Mouse (Mus musculus): ENCODE measurements around the gene Mcfd2. TPM values are rescaled to one million over a fixed set of nuclear protein-coding genes. Genes with fewer than 3 reads are reported as not detected.
A peak's percentile ranks its signal among the peaks of the same experiment; 100 is the strongest.

Gene Mcfd2
- polyA plus RNA-seq, 1 experiment from 2014 or later, result 50.2 TPM

DNA sequence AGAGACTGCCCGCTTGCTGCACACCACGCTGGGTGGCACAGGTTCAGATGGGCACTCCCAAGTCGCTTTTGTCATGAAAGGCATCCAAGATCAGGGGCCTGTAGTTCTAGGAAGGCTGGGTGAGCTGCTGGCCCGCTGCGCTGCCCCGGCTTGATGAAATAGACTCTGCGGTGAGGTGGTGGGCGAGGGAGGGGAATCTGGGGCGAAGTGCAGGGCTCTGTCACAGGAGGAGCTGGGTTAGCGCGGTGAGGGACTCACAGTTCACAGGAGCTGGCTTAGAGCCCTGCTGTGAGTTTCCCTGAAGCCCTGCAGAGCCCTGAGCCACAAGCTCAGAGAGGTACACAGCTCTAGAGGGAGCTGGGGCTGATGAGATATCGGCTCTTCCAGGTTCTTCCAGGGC is 22.4 kb upstream of the Mcfd2 start:
- Histone ChIP-seq H3K9ac (peak overlapping the region; percentile 17; the same call in 1 of the 2 replicates), H3K4me1 (replicated peaks) (peaks cover 49% of the 10 kb centered on the region), H3K36me3 (peaks cover 31% of the 10 kb centered on the region), H3K9me3 (replicated peaks) (no peaks in the 10 kb centered on the region), H3K27ac (no peak overlapping the region), H3K4me2 (no peak overlapping the region), H3K27me3 (no peaks in the 10 kb centered on the region), H3K4me3 (replicated peaks) (no peak overlapping the region)
- DNase-seq, result no peak
- 63% methylated on average over 12 of the region's 12 CpGs for WGBS (ENCODE audit: insufficient replicate concordance)
- ATAC-seq (ENCODE audit: low read depth), result no peak

- no peak overlapping the region for H3K9ac ChIP-seq
- H3K27me3 ChIP-seq, result no peaks in the 10 kb centered on the region
- H3K36me3 ChIP-seq, result peaks cover 23% of the 10 kb centered on the region; the same call in 1 of the 2 replicates
- no peak overlapping the region for H3K4me2 ChIP-seq
- ATAC-seq (ENCODE audit: low read depth) (no peak), DNase-seq (no peak)
- no peaks in the 10 kb centered on the region for H3K9me3 ChIP-seq (replicated peaks)
- H3K27ac ChIP-seq, result no peak overlapping the region
- no peak overlapping the region for H3K4me3 ChIP-seq (replicated peaks)
- 71% methylated on average over 8 of the region's 8 CpGs for WGBS (ENCODE audit: insufficient replicate concordance)
- H3K4me1 ChIP-seq (replicated peaks), result peaks cover 52% of the 10 kb centered on the region
Measured at GRCm38 (mm10) chr17:87287197-87287777, 21.6 kb upstream of the Mcfd2 start.

DNA sequence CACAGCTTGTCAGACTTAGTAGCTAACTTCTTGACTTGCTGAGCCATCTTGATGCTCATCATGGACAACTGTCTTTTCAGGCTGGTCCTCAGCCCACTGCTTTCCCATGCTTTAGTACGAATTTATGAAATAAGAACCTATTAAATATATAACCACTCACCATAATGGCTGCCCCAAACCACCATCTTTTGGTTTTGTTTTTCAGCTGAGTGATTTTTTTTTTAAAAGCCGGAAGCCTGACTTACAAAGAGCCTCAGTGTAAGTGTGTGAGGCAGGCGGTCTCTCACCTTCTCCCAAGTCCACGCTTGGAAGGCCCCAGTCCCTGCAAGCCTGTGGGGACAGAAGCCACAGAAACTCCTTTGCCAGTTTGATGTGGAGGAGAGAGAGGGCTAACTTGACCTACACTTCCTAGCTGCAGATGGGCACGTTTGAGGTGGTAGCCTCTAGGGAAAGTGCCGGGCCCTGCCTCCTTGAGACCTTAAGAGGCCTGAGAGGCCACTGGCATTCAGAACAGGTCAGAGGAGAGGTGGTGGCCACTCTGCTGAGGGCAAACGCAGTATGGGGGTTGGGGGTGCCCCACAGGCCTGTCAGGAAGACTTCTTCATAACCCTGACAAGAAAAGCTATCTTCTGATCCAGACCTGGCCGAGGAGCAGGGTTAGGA is 20.9 kb upstream of the Mcfd2 start:
- Histone ChIP-seq H3K36me3 (peaks cover 17% of the 10 kb centered on the region; the same call in 1 of the 2 replicates), H3K9ac (no peak overlapping the region), H3K4me3 (replicated peaks) (no peak overlapping the region), H3K9me3 (replicated peaks) (no peaks in the 10 kb centered on the region), H3K27me3 (no peaks in the 10 kb centered on the region), H3K4me1 (replicated peaks) (peaks cover 54% of the 10 kb centered on the region), H3K27ac (no peak overlapping the region), H3K4me2 (no peak overlapping the region)
- DNase-seq (no peak), ATAC-seq (ENCODE audit: low read depth) (no peak)
- WGBS (ENCODE audit: insufficient replicate concordance), result 70% methylated on average over 8 of the region's 8 CpGs

- H3K9ac ChIP-seq, result no peak overlapping the region
- WGBS (ENCODE audit: insufficient replicate concordance), result 75% methylated on average over 23 of the region's 23 CpGs
- no peaks in the 10 kb centered on the region for H3K27me3 ChIP-seq
- H3K9me3 ChIP-seq (replicated peaks), result no peaks in the 10 kb centered on the region
- DNase-seq (no peak), ATAC-seq (ENCODE audit: low read depth) (no peak)
- peaks cover 54% of the 10 kb centered on the region for H3K4me1 ChIP-seq (replicated peaks)
- no peak overlapping the region for H3K4me3 ChIP-seq (replicated peaks)
- no peak overlapping the region for H3K27ac ChIP-seq
- no peak overlapping the region for H3K4me2 ChIP-seq
- peaks cover 10% of the 10 kb centered on the region; the same call in 1 of the 2 replicates for H3K36me3 ChIP-seq
Measured at GRCm38 (mm10) chr17:87285731-87286465, 20.2 kb upstream of the Mcfd2 start.

DNA sequence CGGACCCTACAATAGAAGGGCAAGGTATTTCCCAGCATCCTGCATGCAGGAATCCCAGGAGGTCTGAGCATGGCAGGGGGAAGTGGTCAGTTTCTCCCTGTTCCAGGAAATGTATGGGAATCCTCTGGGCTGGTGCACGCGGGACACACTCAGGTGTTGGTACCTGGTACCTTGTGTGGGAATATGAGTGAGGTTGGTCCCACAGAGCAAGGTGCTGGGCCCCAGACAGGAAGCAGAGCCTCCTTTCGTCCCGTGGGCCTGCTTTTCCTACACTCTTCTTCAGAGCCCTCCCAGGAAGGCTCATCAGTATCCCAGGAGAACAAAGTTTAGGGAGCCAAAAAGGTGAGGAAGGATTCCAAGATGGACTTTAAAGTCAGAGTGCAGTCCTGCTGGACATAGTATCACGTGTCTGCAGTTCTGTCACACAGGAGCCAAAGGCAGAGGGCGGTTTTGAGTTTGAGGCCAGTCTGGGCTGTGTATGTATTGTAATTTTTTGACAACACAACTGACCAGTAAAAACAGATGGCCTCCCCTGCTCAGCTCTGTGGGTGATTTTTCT is 18.8 kb upstream of the Mcfd2 start:
- no peak overlapping the region for H3K27ac ChIP-seq
- peak overlapping the region; percentile 87 for H3K4me3 ChIP-seq (replicated peaks)
- peak overlapping the region; percentile 92 for H3K9ac ChIP-seq
- no peaks in the 10 kb centered on the region for H3K9me3 ChIP-seq (replicated peaks)
- no peak for ATAC-seq (ENCODE audit: low read depth)
- 0 out of 2 replicates have a peak, but pooled peaks cover 5% of the 10 kb centered on the region for H3K27me3 ChIP-seq
- 82% methylated on average over 7 of the region's 7 CpGs for WGBS (ENCODE audit: insufficient replicate concordance)
- H3K4me2 ChIP-seq, result peak overlapping the region; percentile 100
- peaks cover 54% of the 10 kb centered on the region for H3K4me1 ChIP-seq (replicated peaks)
- H3K36me3 ChIP-seq, result no peaks in the 10 kb centered on the region
- no peak for DNase-seq

DNA sequence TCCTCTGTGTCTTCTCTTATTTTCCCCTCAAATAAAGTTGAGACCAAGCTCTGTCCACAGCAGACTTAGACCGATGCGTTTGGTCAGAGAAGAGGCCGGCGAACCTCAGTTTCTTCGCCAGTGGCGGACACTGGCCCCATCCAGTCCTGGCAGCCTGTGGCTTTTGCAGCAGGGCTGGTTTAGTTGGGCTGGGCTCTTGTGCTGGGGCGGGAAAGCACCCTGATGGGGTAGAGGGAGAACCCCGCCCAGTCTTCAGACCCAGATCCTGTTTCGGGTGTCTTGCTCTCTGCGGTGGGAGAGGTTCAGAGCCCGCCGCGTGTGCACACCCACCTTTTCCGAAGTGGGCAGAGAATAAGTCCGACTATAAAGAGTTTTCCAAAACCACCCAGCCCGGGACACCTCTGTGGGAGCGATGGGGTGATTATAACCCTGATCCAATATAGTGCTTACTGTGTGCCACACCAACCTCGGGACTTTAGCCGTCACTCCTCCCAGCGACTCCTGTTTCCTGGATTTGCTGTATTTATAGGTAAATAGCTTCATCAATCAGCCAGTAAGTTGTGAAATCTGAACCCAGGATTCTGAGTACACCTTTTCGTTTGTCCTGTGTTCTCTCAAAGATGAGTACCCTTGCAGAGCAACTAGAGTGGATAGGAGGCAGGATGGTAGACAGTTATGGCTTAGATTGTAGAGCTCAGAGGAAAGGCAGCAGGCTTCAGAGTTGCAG is 18.2 kb upstream of the Mcfd2 start:
- peak overlapping the region; percentile 92 for H3K9ac ChIP-seq
- H3K4me1 ChIP-seq (replicated peaks), result peaks cover 54% of the 10 kb centered on the region
- 7% methylated on average over 21 of the region's 21 CpGs for WGBS (ENCODE audit: insufficient replicate concordance)
- ATAC-seq (ENCODE audit: low read depth) (peak; percentile 47), DNase-seq (peak; percentile 49)
- H3K27me3 ChIP-seq, result 0 out of 2 replicates have a peak, but pooled peaks cover 5% of the 10 kb centered on the region
- H3K4me3 ChIP-seq (replicated peaks), result peak overlapping the region; percentile 87
- peak overlapping the region; percentile 100 for H3K4me2 ChIP-seq
- H3K27ac ChIP-seq, result peak overlapping the region; percentile 89
- H3K9me3 ChIP-seq (replicated peaks), result no peaks in the 10 kb centered on the region
- no peaks in the 10 kb centered on the region for H3K36me3 ChIP-seq

GRCm38 (mm10) chr17:87283055-87283754 is 17.5 kb upstream of the Mcfd2 start:
- Histone ChIP-seq H3K9me3 (replicated peaks) (no peaks in the 10 kb centered on the region), H3K27ac (peak overlapping the region; percentile 89), H3K4me2 (peak overlapping the region; percentile 100), H3K36me3 (no peaks in the 10 kb centered on the region), H3K4me3 (replicated peaks) (peak overlapping the region; percentile 87), H3K4me1 (replicated peaks) (peaks cover 54% of the 10 kb centered on the region), H3K9ac (peak overlapping the region; percentile 92), H3K27me3 (0 out of 2 replicates have a peak, but pooled peaks cover 5% of the 10 kb centered on the region)
- DNase-seq (no peak), ATAC-seq (ENCODE audit: low read depth) (peak; percentile 49)
- WGBS (ENCODE audit: insufficient replicate concordance), result under 1% methylated on average over 56 of the region's 56 CpGs

GRCm38 (mm10) chr17:87282706-87283053 is 16.9 kb upstream of the Mcfd2 start, which contains the start of gene Ttc7:
Ttc7 (plus strand) TSS chr17:87282886.
- DNase-seq, result peak; percentile 97
- Histone ChIP-seq H3K27ac (peak within 1 kb of the TSS; percentile 96), H3K4me3 (replicated peaks) (peak within 1 kb of the TSS; percentile 87), H3K27me3 (0 out of 2 replicates have a peak, but pooled peaks cover 5% of the 10 kb centered on the region), H3K36me3 (no peaks in the 10 kb centered on the region), H3K9ac (peak within 1 kb of the TSS; percentile 92), H3K4me2 (peak within 1 kb of the TSS; percentile 100), H3K4me1 (replicated peaks) (peaks cover 54% of the 10 kb centered on the region), H3K9me3 (replicated peaks) (no peaks in the 10 kb centered on the region)
- WGBS (ENCODE audit: insufficient replicate concordance), result under 1% methylated on average over 26 of the region's 38 CpGs
- peak; percentile 89 for ATAC-seq (ENCODE audit: low read depth)

GRCm38 (mm10) chr17:87282007-87282705 is 16.4 kb upstream of the Mcfd2 start:
- H3K36me3 ChIP-seq, result no peaks in the 10 kb centered on the region
- ATAC-seq (ENCODE audit: low read depth), result peak; percentile 85
- H3K27ac ChIP-seq, result peak overlapping the region; percentile 96
- H3K4me1 ChIP-seq (replicated peaks), result peaks cover 50% of the 10 kb centered on the region
- peak overlapping the region; percentile 100 for H3K4me2 ChIP-seq
- H3K9me3 ChIP-seq (replicated peaks), result no peaks in the 10 kb centered on the region
- peak overlapping the region; percentile 87 for H3K4me3 ChIP-seq (replicated peaks)
- H3K9ac ChIP-seq, result peak overlapping the region; percentile 92
- under 1% methylated on average over 44 of the region's 44 CpGs for WGBS (ENCODE audit: insufficient replicate concordance)
- DNase-seq, result peak; percentile 93
- H3K27me3 ChIP-seq, result 0 out of 2 replicates have a peak, but pooled peaks cover 5% of the 10 kb centered on the region
